Mouse (Mus musculus): ENCODE measurements around the gene Zfp526.

DNA sequence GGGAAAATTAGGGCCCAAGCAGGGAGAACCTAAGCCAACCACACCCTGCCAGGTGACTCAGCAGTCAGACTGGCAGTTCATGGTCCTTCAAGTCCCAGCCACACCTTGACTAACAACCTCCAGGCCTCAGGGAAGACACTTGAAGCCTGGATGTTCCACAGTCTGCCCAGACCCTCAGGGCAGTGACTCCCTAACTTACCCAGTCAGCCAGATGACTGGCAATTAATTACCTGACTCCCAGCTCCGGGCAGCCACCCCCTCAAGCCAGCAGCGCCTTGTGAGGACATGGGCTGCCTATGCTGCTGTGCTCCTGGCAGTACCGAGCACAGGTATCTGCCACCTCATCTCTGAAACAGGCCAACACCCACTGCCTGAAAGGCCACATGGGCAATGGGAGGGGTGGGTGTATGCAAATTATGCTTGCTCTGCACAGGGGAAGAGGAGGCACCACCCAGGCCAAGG is 12.0 kb upstream of the Zfp526 start:
- TF ChIP-seq CTCF (IDR thresholded peaks at IDR 0.05; ENCODE audit: extremely low read depth, insufficient read depth, insufficient read length, insufficient replicate concordance) (no peak), POLR2A (IDR thresholded peaks at IDR 0.05; ENCODE audit: low read depth, low read length) (no peak)

Measured in spleen, adult 2 months (tissue).